Mouse (Mus musculus): ENCODE data around the gene Tom1l1.

Gene Tom1l1

DNA sequence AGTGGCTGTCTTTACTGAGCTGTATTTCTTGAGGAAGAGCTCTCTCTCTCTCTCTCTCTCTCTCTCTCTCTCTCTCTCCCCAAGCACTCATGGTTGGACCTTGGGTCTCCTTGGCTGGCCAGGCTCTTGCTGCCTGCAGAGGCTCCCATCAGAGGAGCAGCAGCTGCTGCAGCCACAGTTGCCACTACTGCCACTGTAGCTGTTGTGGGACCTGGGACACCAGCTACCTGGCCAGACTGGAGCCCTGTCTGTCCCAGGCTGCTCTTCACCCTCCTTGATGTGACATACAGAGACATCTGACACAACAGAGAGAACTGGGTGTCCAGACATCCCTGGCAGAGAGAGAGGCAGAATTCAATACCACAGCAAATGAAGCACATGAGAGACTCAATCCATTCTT lies 7.0 kb downstream of the Tom1l1 start:
- no peak for TF ChIP-seq GATA4 (IDR thresholded peaks at IDR 0.05; ENCODE audit: insufficient replicate concordance, low read length)

GRCm38 (mm10) chr11:90678582-90678981 lies 9.6 kb downstream of the Tom1l1 start:
- TF ChIP-seq GATA4 (IDR thresholded peaks at IDR 0.05; ENCODE audit: insufficient replicate concordance, low read length): no peak

- no peak for TF ChIP-seq GATA4 (IDR thresholded peaks at IDR 0.05; ENCODE audit: insufficient replicate concordance, low read length)
Measured at GRCm38 (mm10) chr11:90677771-90678288, 10.3 kb downstream of the Tom1l1 start.

- no peak for TF ChIP-seq GATA4 (IDR thresholded peaks at IDR 0.05; ENCODE audit: insufficient replicate concordance, low read length)
Measured at GRCm38 (mm10) chr11:90677027-90677426, 11.1 kb downstream of the Tom1l1 start.

- TF ChIP-seq GATA4 (IDR thresholded peaks at IDR 0.05; ENCODE audit: insufficient replicate concordance, low read length): no peak
Measured at GRCm38 (mm10) chr11:90675479-90676110, 12.6 kb downstream of the Tom1l1 start.

DNA sequence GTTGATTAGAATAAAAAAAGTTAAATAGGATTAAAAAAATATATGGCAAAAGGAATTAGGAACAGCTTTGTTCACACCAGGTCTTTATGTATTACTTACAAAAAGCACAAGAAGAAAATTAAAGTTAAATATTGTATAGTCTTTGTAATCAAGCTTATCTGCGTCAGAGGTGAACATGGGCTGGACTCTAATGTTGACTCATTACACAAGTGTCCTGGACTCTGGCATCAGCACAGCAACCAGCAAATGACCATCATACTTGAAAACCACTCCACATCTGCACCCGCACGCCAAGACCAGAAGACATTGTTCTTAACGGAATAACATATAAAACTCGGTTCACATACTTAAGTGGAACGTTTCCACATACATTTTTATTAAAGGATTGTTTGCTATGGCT lies 20.8 kb downstream of the Tom1l1 start:
- peak; percentile 62 for TF ChIP-seq GATA4 (IDR thresholded peaks at IDR 0.05; ENCODE audit: insufficient replicate concordance, low read length)

- TF ChIP-seq GATA4 (IDR thresholded peaks at IDR 0.05; ENCODE audit: insufficient replicate concordance, low read length): no peak
Measured at GRCm38 (mm10) chr11:90666916-90667315, 21.2 kb downstream of the Tom1l1 start.

DNA sequence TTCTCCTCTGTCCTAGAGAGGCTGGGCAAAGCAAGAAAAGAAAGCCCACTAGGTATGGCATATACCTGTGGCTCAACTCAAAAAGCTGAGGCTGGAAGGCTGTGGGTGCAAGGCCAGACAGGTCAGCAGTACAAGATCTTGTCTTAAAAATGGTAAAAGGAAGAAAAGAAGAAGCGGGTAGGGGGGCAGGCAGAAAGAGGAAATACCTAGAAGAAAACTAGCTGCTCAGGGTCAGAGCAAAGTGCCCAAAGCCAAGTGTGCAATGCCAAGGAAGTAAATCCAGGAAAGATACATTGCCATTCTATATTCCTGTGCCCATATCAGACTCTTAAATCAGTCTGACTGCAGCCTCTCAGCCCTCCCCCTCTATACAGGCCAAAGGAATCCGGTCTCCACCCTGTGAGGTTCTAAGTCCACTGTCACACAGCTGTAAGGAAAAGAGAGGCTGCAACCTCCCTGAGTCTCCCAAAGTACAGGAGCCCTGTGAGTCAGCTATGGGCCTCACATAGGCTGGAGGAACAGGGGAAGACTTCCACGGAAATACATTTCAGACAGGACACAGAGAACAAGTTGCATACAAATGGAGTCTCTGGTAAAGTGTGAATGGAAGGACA lies 21.9 kb downstream of the Tom1l1 start:
- no peak for TF ChIP-seq GATA4 (IDR thresholded peaks at IDR 0.05; ENCODE audit: insufficient replicate concordance, low read length)

DNA sequence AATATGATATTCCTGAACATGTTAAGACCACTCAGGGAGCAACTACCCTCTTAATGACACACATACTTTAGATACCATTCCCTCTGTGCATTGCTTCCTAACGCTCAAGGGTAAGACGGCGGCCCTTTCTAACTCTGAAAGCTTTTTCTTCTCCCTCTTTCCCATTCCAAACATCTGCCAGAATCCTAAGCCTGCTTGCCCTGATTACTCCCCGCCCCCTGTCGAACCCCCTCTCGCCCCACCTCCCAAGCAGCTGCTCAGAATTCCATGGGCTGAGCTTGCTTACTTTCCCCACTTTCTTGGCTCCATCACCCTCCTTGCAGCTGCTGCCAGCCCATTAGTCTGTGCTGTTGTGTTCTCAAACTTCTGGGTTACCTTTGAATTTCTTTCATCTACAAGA lies 23.0 kb downstream of the Tom1l1 start:
- TF ChIP-seq GATA4 (IDR thresholded peaks at IDR 0.05; ENCODE audit: insufficient replicate concordance, low read length): no peak

- no peak for TF ChIP-seq GATA4 (IDR thresholded peaks at IDR 0.05; ENCODE audit: insufficient replicate concordance, low read length)
Measured at GRCm38 (mm10) chr11:90664345-90664986, 23.7 kb downstream of the Tom1l1 start.

DNA sequence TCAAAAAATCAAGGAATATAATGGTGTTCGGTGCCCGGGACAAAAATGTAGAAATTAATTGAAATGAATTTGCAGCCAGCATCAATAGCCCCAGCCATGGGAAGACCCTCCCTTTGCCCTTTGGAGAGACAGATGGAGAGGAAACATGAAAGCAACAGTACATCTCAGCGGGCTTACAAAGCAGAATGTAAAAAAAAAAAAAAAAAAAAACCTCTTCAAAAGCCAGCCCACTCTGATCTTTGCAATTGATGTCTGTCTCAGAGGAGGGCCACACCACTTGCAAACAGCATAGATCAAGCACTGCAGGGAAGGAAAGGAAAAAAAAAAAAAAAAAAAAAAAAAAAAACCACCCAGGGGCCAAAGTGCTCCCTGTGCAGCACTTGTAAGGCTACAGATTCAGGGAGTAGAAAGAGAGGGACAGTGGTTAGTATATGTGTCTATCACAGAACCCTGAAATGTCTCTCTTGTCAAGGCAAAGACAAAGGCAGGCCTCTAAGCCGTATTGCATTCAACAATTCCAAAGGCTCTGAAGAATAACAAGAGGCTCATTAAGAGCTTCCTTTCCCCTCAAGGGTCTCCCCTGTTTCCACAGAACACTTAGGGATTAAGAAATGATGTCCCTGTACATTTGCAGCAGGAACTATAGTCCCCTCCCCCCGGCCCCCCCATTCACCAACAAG lies 24.4 kb downstream of the Tom1l1 start:
- TF ChIP-seq GATA4 (IDR thresholded peaks at IDR 0.05; ENCODE audit: insufficient replicate concordance, low read length): no peak

DNA sequence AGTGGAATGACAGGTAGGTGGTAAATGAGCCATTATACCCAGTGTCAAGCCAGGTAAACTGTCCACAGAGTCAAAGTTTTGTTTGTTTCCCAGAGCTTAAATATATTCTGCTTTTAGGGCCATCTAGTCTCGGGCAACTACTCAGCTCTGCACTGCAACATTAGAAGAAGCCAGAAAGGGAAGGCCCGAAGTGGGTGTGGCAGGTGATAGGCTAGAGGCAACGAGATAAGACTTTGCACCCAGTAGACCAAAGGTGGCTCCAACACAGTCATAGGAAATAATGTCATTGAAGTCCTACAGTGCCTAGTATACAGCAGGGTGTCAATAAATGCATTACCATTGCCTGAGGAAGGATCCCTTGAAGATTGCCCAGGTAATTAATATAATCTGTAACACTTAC lies 25.1 kb downstream of the Tom1l1 start:
- TF ChIP-seq GATA4 (IDR thresholded peaks at IDR 0.05; ENCODE audit: insufficient replicate concordance, low read length): no peak

- TF ChIP-seq GATA4 (IDR thresholded peaks at IDR 0.05; ENCODE audit: insufficient replicate concordance, low read length): no peak
Measured at GRCm38 (mm10) chr11:90660662-90661061, 27.5 kb downstream of the Tom1l1 start.

GRCm38 (mm10) chr11:90657527-90657926 lies 30.6 kb downstream of the Tom1l1 start:
- no peak for TF ChIP-seq GATA4 (IDR thresholded peaks at IDR 0.05; ENCODE audit: insufficient replicate concordance, low read length)

DNA sequence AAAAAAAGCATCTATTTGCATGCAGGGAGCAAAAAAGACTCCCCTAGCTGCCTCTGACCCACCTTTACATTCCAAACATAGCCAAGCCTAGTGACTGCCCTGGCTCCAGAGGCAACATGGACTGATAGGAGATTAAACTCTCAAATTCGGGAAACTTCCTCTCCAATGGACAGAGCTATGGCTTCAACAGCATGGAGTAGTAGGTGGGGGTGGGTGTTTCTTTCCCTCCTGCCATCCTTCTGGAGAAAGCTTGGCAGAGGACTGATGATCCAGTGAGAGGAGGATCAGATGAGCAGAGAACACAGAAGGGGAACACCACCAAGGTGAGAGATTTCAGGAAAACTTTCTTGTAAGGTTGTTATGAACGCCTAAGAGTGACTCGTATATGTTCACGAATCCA lies 35.6 kb downstream of the Tom1l1 start:
- TF ChIP-seq GATA4 (IDR thresholded peaks at IDR 0.05; ENCODE audit: insufficient replicate concordance, low read length): no peak

Data from liver, adult (tissue).